Mouse (Mus musculus): ENCODE results near the gene Hist1h2bj.

The Hist1h2bj gene

DNA sequence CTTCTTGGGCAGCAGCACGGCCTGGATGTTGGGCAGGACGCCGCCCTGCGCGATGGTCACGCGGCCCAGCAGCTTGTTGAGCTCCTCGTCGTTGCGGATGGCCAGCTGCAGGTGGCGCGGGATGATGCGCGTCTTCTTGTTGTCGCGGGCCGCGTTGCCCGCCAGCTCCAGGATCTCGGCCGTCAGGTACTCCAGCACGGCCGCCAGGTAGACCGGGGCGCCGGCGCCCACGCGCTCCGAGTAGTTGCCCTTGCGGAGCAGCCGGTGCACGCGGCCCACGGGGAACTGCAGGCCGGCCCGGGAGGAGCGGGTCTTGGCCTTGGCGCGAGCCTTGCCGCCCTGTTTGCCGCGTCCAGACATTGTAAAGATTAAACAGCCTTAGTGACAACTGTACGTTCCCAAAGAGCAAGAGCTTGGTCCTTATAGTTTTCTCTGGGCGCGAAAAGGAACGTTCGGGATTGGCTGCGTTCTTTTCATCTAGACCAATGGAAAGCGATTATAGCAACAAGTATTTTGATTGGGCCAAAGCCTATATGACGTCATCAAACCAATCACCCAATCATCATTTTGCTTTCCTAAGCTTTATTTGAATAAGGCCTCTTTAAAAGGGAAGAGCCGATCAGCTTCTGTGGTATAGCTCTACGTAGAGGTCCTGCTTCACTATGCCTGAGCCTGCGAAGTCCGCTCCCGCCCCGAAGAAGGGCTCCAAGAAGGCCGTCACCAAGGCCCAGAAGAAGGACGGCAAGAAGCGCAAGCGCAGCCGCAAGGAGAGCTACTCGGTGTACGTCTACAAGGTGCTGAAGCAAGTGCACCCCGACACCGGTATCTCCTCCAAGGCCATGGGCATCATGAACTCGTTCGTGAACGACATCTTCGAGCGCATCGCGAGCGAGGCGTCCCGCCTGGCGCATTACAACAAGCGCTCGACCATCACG lies at the start of gene Hist1h2bj, which contains the start of gene Hist1h2ag:
Hist1h2bj (plus strand) TSS at position 647 of the 935 bp plus-strand sequence.
Hist1h2ag (minus strand) TSS at position 377 of the 935 bp plus-strand sequence.
- DNase-seq: peak; percentile 87

DNA sequence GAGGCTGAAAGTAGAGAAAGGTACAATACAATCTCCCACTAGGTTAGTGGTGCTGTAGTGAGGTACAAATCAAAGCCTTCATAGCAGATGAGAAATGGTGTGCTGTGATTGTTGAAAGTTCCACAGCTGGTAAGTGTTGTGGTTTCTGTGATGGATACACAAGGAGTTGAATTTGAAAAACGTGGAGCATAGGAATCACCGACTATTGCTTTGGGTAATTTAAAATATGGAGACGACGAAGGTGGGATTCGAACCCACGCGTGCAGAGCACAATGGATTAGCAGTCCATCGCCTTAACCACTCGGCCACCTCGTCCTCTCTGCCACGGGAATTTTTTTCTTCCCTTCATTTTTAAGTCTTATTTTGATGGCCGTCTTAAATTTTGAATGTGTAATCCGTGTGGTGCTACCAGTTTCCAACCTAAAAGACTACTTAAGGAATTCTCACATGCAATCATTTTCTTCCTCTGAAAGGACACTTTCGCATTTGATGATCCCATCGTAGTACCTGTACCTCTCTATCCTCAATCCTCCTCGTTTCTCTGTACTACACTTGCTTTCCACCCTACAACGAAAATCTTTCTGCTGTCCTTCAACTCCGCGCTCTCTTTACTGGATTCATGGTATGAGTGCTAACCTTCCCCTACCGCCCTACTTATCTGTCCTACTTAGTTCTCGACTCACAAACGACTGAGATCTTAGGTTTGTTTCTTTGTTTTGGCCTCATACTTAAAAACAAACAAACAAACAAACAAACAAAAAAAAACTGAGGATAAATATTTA lies 48.9 kb upstream of the Hist1h2bj start:
- DNase-seq: no peak

DNA sequence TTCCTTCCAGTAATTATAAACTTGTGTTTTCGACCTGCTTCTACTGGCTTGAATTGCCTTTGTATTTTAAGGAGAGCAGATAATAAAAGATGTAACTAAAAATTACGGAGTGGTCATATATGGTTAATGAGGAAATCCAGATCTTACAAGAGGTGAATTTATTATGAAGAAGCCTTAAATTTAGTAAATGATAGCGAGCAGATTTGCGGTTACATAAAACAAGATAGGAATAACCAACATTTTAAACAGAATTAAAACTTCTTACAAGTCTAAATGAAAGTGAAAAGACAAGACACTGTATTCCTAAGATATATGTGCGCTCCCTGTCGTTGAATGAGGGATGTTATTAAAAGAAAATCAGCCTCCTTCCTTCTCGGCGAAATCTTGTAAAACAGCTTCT lies 48.1 kb upstream of the Hist1h2bj start:
- no peak for DNase-seq

DNA sequence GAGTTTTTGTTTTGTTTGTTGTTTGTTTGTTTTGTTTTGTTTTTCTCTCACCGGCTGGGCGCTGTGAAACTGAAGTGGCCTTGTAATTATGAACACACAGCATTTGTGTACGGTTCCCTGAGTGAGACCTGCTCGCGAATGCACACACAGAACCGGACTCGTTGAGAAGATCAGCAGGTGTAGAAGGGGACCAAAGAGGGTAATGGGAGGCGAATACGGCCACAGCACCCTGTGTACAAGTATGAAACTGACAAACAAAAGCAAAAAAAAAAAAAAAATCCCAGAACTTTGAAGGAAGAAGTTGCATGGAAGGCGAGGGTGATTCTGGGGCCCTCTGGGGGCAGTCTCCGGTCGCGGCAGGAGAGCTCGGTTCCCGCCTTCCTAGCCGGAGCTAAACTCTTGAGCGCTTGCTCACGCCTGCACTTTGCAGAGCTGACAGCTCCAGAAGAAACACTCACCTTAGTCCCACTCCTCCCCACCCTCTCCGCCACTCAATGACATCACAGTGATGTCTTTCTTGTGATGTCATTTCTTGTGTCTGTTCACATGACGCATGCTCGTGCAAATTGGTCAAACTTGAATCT lies 47.6 kb upstream of the Hist1h2bj start:
- DNase-seq: no peak

DNA sequence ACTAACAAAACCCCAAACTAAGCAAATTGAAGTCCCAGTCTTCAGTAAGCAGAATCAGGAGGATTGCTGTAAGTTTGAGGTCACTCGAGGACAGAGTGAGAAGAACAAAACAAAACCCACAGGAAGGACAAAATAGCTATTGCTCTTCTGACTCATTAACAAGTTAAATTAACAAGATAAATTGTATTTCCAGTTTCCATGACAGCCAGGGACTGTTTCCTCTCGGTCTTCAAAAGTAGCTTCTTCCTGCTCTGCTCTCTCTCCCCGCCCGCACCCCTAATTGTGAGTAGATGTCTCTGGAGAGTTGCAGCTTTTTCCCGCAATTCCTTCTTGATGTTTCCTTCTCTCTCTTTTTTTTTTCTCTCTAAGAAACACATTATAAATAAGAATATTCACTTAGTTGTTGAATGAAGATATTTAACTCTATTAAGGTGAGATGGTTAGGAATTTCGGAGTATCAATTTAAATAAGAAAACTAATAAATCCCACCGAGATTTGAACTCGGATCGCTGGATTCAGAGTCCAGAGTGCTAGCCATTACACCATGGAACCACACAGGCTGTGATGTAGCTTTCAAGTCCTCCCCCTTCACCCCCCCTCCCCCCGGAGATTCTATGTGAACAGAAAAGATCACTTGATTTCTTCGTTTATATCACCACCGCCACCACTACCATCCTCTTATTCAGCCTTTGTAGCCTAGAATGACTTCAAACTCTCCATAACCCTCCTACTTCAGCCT lies 46.7 kb upstream of the Hist1h2bj start:
- DNase-seq: no peak

DNA sequence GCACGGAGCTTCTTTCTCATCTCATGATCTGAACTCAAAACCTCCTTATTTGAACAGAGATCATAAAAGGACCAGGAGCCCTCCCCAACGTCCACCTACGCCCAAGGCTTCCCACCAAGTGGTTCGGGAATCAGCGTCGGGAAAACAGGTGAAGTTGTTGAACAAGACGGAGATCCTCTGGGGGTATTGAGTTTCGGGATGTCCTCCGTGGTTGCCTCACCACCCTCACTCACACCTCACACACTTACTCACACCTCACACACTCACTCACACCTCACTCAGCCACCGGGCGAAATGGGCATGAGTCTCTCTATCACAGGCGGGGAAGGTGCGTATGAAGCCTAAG lies 46.2 kb upstream of the Hist1h2bj start:
- DNase-seq: no peak

DNA sequence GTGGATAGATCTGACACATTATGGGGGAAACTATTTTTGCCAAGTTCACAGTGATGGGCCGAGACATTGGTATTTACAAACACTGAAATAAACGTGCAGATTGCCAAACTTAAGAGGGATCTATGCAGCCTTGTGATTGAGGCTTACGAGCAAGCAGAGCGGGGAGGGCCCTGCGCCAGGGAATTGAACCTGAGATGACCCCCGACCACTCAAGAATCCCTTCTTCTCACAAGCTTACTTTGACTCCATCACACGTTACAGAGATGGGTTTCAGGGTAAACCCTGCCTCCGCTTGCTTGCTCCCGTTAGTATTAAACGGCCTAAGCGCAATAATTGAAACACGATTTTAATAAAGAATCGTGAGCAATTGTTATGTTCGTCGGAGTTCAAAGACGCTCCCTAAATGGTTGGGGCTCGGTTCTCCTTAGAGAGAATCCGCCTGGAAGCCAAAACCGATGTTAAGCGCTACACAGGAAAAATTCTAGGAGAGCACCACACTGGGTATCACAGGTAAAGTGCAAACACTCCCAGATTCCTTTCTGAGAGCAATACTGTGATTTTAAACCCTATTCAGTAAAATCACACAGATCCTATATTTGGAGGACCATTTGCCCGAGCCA lies 45.7 kb upstream of the Hist1h2bj start:
- no peak for DNase-seq

DNA sequence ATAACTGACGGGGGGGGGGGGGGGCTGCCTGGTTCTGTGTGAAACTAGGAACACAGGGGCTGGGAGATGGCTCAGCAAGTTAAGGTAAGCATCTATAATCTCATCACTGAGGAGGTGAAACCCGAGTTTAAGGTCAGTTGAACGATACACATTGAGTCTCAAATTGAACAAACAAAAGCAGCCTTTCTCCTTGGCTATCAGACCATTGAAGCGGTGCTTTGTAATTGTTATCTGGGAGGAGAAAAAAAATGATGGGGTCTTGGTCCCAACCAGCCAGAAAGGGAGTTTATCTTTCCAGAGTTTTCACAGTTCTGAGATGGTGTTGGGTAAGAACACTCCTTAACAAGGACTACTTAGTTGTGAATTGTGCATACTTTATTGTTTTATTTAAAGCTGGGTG lies 45.2 kb upstream of the Hist1h2bj start:
- DNase-seq: no peak

DNA sequence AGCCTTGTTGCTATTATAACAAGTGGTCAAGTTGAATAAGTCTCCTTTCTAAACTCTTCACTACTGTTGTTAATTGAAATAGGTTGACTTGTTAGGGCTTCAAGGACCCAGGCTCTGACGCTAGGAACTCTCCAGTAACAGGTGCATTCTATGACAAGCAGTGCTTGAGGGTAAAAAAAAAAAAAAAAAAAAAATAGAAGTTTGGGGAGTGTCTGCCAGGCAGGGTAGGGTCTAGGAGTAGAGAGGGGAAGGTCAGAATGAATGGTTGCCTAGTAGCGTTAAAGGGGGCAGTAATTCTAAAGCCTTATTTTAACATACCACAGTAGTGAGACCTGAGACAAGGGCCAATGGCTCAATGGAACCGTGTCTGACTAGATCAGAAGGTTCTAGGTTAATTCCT lies 44.6 kb upstream of the Hist1h2bj start:
- no peak for DNase-seq

DNA sequence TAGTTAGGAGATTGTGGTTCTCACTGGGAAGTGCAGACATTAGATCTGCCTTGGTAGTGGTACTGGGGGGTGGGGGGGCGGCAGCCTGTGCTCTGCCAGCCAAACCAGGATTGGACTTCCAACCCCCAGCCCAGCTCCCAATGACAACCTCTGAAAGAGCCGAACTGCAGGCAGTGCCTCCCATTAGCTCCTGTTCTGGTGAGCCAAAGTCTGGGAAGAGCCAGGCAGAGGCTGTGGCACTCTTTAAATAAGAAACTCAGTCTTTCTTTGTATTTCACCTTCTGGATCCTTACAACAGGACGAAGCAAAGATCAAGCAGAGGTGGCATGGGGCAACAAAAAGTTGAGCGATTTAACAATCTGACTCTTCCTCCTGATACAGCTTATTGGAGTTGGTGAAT lies 43.9 kb upstream of the Hist1h2bj start:
- no peak for DNase-seq

DNA sequence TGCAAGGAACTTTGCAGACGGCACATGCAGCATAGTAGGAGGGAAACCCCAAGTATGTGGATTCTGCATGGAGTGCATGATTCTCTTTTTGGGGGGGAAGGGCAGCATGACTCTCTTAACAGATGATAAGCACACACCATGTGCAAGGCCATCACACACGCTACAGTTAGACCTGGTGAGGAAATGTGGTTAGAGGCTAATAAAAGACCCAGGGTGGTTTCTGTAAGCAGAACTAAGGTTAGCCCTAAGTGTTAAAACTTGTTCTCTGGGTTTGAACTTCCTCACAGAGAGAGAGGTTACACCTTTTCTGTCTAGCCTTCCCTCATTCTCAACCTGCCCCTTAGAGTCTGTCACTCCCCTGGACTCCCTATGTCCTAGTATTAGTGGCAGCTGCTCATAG lies 41.7 kb upstream of the Hist1h2bj start:
- no peak for DNase-seq

DNA sequence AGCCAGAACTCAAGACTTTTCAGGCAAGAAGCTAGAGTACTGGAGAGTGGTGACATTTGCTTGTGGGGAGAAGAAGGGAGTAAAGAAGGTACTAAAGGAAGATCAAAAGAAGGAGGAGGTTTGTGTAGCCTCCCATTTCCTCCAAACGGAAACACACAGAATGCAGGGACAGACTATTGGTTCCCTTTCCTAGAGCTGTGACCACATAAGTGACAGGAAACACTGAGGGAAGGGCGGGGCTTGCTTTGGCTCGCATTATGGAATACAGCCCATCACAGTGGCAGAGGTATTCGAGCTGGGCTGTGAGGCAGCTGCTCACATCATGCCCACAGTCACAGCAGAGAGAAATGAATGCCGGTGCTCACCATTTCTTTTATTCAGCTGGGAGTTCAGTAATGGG lies 41.2 kb upstream of the Hist1h2bj start:
- DNase-seq: no peak

DNA sequence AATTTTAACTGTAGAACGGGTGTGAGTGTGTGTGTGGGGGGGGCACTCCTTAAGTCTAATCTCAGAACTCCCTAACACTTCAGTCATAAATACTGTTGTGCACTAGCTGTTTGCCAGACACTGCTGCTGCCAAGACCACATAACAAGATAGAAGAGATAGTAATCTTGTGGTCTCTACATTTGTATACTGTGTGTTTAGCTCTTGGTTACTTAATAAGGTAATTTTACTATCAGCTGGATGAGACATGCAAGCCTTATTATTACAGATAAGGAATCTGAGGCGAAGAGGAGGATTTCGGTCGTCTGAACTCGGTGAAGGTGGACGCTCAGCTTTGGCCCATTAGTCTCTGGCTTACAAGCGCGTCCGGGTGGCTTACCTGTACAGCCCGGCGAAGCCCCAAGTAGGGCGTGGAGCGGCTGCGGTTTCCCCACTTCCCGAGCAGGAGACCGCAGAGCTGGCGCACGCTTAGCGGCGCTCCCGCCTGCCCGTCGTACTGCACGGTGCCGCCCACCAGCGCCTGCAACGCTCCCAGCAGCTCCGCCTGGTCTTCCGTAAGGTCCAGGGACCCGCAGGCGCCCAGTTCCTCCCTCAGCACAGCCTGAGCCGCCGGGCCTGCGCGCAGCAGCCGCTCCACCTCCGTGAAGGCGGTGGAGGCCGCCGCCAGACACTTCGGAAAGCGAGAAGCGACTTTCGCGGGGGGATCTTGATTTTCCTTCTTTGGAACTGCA lies 37.2 kb upstream of the Hist1h2bj start:
- DNase-seq: peak; percentile 53

DNA sequence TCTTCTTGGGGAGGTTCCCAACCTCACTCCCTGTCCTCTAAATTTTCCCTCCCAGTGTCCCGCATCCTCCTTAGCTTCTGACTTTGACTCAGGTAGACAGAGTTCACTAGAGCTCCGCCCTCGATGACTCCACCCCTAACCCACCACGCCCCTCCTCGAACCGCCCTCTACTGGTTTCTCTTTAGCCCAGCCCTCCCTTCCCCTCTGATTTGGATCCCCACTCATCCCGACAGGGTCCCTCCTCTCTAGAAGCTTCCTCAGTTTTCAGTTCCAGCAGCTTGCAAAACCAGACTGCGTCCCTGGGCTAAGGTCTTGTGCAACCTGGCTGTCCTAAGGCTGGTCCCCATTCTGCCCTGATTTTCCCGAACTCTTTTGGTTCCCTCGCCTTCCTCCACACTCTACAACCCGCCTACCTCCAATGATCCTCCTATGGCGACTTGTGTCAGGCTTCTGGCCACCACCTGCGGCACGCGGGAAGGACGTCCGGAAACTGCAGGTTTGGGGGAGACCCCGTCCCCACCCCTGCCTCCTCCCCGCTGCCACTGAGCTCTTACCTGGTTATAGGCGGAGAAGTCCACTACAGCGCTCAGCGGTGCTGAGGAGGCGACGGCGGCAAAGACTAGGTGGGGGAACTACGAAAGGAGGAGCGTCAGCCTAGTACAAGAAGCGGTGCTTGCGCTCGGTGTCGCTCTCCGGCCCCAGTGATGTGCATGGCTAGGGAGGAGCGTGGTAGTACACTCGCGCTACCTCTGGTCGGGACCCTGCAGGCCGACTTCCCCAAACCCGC lies 36.5 kb upstream of the Hist1h2bj start:
- DNase-seq: no peak

DNA sequence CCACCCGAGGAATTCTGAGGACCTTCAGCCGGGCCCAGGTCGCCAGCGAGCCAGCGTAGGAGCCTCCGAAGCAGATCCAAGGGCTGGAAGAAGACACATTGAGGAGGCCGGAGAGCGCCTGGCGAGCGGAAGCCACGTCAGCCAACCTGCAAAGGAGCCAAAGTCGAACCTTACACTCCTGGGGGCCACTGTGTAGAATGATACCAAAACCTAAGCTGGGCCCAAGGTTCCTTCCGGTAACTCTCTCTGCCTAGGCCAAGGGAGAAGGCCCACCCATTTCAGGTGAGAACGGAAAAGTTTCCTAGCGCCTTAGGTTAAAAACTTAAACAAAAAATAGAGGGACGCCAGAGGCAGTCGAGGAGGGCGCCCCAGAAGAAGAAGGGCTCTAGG lies 35.9 kb upstream of the Hist1h2bj start:
- DNase-seq: no peak

DNA sequence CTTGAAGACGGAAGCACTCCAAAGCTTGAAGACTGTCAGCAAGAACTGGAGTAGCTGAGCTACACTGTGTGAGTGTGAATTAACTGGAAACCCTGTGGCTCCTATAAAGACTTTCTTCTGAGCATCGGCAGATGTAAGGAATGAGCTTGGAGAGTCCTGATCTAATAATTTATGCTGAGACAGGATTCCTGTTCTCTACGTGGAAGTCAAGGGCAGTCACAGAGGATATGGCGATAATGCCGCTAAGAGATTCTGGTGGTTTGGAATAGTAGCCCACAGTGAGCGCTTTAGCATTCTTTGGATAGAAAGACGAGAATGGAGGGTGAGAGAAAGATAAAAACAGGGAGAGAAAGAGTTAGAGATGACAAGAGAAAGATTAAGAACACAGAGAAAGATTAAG lies 35.1 kb upstream of the Hist1h2bj start:
- DNase-seq: no peak

DNA sequence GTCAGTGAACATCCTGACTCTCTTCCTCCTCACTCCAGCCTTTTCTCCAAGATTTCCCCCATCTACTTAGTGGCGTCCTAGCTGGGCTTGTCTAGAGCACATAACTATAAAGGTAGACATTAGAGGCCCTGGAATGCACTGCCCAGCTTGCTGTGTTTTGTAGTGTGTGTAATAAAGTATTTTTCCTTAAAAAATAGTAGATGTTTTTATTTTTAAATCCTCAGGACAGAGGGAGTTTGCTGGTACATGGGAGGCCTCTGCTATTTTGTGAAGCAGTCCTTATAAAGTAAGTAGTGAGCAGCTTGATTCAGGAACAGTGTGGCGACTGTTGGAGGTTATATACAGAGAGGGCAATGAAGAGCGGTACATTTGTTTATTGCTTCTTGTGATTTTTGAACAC lies 34.3 kb upstream of the Hist1h2bj start:
- no peak for DNase-seq

DNA sequence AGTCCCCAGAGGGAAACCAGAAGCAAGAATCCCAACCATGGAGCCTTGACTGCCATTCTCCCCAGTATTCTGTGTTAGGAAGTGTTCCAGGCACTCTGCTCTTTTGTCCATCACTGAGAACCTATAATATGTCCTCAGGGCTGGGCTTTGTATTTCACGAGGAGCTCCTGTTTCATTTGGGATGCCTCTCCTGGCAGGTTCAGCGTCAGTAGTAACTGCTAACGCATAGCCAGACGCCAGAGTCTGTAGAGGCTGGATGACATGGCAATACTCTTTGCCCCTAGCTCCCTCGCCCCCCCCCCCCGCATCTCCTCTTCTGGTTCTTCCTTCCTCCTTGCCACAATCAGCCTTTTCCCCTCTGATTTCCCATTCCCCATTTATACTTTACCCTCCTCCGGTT lies 33.4 kb upstream of the Hist1h2bj start, which contains the start of gene Prss16:
Prss16 (minus strand) TSS at position 101 of the 400 bp plus-strand sequence.
- no peak for DNase-seq

DNA sequence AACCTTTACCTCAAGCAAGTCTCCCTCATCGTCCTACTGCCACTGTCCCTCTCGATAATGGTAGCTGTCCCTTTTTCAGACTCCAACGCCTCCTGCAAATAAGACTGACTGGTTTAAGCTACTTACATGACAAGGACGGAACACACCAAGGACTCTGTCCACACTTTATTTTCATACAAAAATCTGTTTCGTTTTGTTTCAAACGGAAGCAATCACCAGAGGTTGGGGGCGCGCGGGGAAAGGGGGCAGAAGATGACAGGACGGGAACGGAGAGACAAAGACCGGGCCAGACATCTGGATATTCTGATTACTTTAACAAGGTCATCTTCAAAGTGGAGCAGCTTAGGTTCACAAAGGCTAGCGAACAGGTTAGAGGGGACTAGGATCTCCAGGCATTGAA lies 29.3 kb upstream of the Hist1h2bj start:
- no peak for DNase-seq

DNA sequence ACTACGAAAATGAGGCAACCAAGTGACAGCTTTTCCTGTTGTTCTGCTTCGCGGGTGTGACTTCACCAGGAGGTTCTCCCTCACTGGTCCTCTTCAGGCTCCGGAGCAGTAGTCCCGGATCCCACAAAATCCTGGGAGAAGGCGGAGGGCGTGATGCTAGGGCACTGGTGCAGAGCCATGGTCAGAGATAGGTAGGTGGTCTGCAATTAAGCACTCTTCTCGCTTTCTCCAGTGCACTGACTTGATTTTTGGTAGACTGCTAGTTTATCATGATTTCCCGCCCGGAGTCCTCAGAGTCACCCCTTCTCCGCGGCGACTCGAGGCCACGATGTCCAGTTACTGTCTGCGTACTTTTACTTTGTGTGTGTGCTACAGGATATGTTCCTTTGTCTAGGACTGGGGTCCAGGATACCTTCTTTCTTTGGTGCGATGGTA lies 28.6 kb upstream of the Hist1h2bj start:
- DNase-seq: no peak

Data from right cerebral cortex, postnatal 25 days (tissue).